Mouse (Mus musculus) hindbrain, postnatal 0 days (tissue): Measurements from ENCODE around the gene Vars. TPM values are rescaled to one million over a fixed set of nuclear protein-coding genes. Genes with fewer than 3 reads are reported as not detected.
A peak's percentile ranks its signal among the peaks of the same experiment; 100 is the strongest.

Source experiments
- ATAC-seq: fragments of 200-750 bp; cut with Nextera tagmentation; 2 replicates; pipeline ENCODE4 v1.8.0; 2017; ENCODE audit warnings: mild to moderate bottlenecking, moderate TSS enrichment, moderate library complexity
- DNase-seq: peaks from one replicate; pipeline ENCODE4 v3.0.0-alpha.2; 2015; ENCODE audit warnings: low spot score
- H3K27ac ChIP-seq: fragments of 300-500 bp; sonication (generic); 2 replicates; pipeline ENCODE4 v1.5.1; 2014; ENCODE audit warnings: mild to moderate bottlenecking
- H3K27me3 ChIP-seq: fragments of 300-500 bp; sonication (generic); 2 replicates; pipeline ENCODE4 v1.6.1; 2014; ENCODE audit warnings: low read length, mixed read lengths; ENCODE audit not compliant: insufficient read depth
- H3K36me3 ChIP-seq: fragments of 300-500 bp; sonication (generic); 2 replicates; pipeline ENCODE4 v1.6.1; 2014; ENCODE audit warnings: low read length, mixed read lengths; ENCODE audit not compliant: insufficient read depth
- H3K4me1 ChIP-seq: fragments of 300-500 bp; sonication (generic); 2 replicates; pipeline ENCODE4 v1.6.1; 2014; ENCODE audit warnings: antibody characterized with exemption, low read length, mixed read lengths; ENCODE audit not compliant: insufficient read depth
- H3K4me2 ChIP-seq: fragments of 300-500 bp; sonication (generic); 2 replicates; pipeline ENCODE4 v1.6.1; 2014; ENCODE audit warnings: low read depth, mild to moderate bottlenecking, low read length, moderate library complexity, mixed read lengths
- H3K4me3 ChIP-seq: fragments of 300-500 bp; sonication (generic); 2 replicates; pipeline ENCODE4 v1.5.1; 2014; ENCODE audit warnings: low read length
- H3K9ac ChIP-seq: fragments of 300-500 bp; sonication (generic); replicated peaks from 2 replicates; pipeline ENCODE4 v1.6.1; 2014; ENCODE audit warnings: mild to moderate bottlenecking, low read length, moderate library complexity, mixed read lengths
- H3K9me3 ChIP-seq: fragments of 300-500 bp; sonication (generic); 2 replicates; pipeline ENCODE4 v1.6.1; 2016; ENCODE audit warnings: low read length, mixed read lengths
- CTCF ChIP-seq: IDR thresholded peaks from 2 replicates; pipeline ENCODE4 v1.5.1; 2016; ENCODE audit warnings: antibody characterized with exemption, control low read depth, low read depth
- WGBS: fragments of 180-500 bp; shearing (Covaris S2); extraction: QIAGEN DNeasy Blood & Tissue Kit; methylation state at CpG from one replicate; pipeline ENCODE4 v1.1.7; 2014; 5-methylcytosine and 5-hydroxymethylcytosine counted together
- polyA plus RNA-seq: library from polyadenylated mRNA; unstranded; fragments of >200 nt; fragmentation: Nextera tagmentation; extraction: Ambion mirVana; gene quantifications from 2 replicates; pipeline ENCODE4 v1.2.1, GENCODE M21; 2015
- total RNA-seq: library from RNA; depleted of rRNA; stranded (reverse); fragments of >200 nt; gene quantifications from 2 replicates; pipeline ENCODE4 v1.2.3, GENCODE M21; 2014

Gene Vars
- total and polyA plus RNA-seq, 2 experiments from 2014 or later = 41.7 to 128 TPM

- H3K4me3 ChIP-seq = no peak overlapping the region
- DNase-seq (no peak), ATAC-seq (no peak)
- no peaks in the 10 kb centered on the region for H3K36me3 ChIP-seq
- H3K27ac ChIP-seq = peak overlapping the region; percentile 86; the same call in 1 of the 2 replicates
- 72% methylated on average over 5 of the region's 5 CpGs for WGBS
- peak overlapping the region; percentile 67; the same call in 1 of the 2 replicates for H3K4me2 ChIP-seq
- TF ChIP-seq CTCF = no peak
- no peak overlapping the region for H3K9ac ChIP-seq
- no peaks in the 10 kb centered on the region for H3K27me3 ChIP-seq
- 0 out of 2 replicates have a peak, but pooled peaks cover 4% of the 10 kb centered on the region for H3K4me1 ChIP-seq
- H3K9me3 ChIP-seq = no peaks in the 10 kb centered on the region
These were observed 48.2 kb downstream of the Vars start for GRCm38 (mm10) chr17:35048932-35049440.

- H3K27me3 ChIP-seq = no peaks in the 10 kb centered on the region
- no peaks in the 10 kb centered on the region for H3K9me3 ChIP-seq
- peak; percentile 77 for DNase-seq
- peak within 1 kb of the TSS; percentile 52 for H3K9ac ChIP-seq
- H3K4me2 ChIP-seq = peak within 1 kb of the TSS; percentile 67
- 0 out of 2 replicates have a peak, but pooled peaks cover 4% of the 10 kb centered on the region for H3K4me1 ChIP-seq
- H3K27ac ChIP-seq = peak within 1 kb of the TSS; percentile 86
- no peak for ATAC-seq
- TF ChIP-seq CTCF = peak; percentile 34
- WGBS = 6% methylated on average over 11 of the region's 11 CpGs
- no peaks in the 10 kb centered on the region for H3K36me3 ChIP-seq
- peak within 1 kb of the TSS; percentile 44 for H3K4me3 ChIP-seq
These were observed 48.8 kb downstream of the Vars start, which contains the start of gene Clic1 for GRCm38 (mm10) chr17:35049561-35050016. Gene Clic1, plus strand, starts transcription at chr17:35049966.

GRCm38 (mm10) chr17:35050126-35050750 lies 49.5 kb downstream of the Vars start:
- ATAC-seq (no peak), DNase-seq (peak; percentile 58)
- H3K9ac ChIP-seq = peak overlapping the region; percentile 52
- H3K27me3 ChIP-seq = no peaks in the 10 kb centered on the region
- no peaks in the 10 kb centered on the region for H3K36me3 ChIP-seq
- WGBS = 3% methylated on average over 27 of the region's 27 CpGs
- H3K27ac ChIP-seq = peak overlapping the region; percentile 86
- TF ChIP-seq CTCF = no peak
- H3K9me3 ChIP-seq = no peaks in the 10 kb centered on the region
- H3K4me3 ChIP-seq = peak overlapping the region; percentile 44
- H3K4me2 ChIP-seq = peak overlapping the region; percentile 67
- H3K4me1 ChIP-seq = 0 out of 2 replicates have a peak, but pooled peaks cover 4% of the 10 kb centered on the region

GRCm38 (mm10) chr17:35051156-35052086 lies 50.6 kb downstream of the Vars start:
- DNase-seq (peak; percentile 83), ATAC-seq (peak; percentile 74)
- Histone ChIP-seq H3K4me1 (0 out of 2 replicates have a peak, but pooled peaks cover 4% of the 10 kb centered on the region), H3K4me3 (peak overlapping the region; percentile 44), H3K4me2 (peak overlapping the region; percentile 67), H3K36me3 (no peaks in the 10 kb centered on the region; the same call in 1 of the 2 replicates), H3K9me3 (no peaks in the 10 kb centered on the region), H3K27ac (peak overlapping the region; percentile 74), H3K27me3 (no peaks in the 10 kb centered on the region), H3K9ac (peak overlapping the region; percentile 51)
- WGBS = 10% methylated on average over 20 of the region's 21 CpGs
- no peak for TF ChIP-seq CTCF

- Histone ChIP-seq H3K9me3 (no peaks in the 10 kb centered on the region), H3K36me3 (no peaks in the 10 kb centered on the region; the same call in 1 of the 2 replicates), H3K27me3 (no peaks in the 10 kb centered on the region), H3K4me1 (0 out of 2 replicates have a peak, but pooled peaks cover 4% of the 10 kb centered on the region), H3K9ac (peak overlapping the region; percentile 22; the same call in 1 of the 2 replicates), H3K4me2 (peak overlapping the region; percentile 67; the same call in 1 of the 2 replicates), H3K4me3 (no peak overlapping the region; the same call in 1 of the 2 replicates), H3K27ac (peak overlapping the region; percentile 74)
- DNase-seq = no peak
- no peak for TF ChIP-seq CTCF
- 70% methylated on average over 12 of the region's 12 CpGs for WGBS
- ATAC-seq = no peak
These were observed 51.5 kb downstream of the Vars start for GRCm38 (mm10) chr17:35052271-35052798.
